Mouse (Mus musculus) lung, postnatal 25 days (tissue): Measurements from ENCODE around the gene Zmat3.

Experiments
- DNase-seq: peaks from one replicate; pipeline ENCODE4 v3.0.0; 2022; ENCODE audit warnings: low spot score

Zmat3 gene

DNA sequence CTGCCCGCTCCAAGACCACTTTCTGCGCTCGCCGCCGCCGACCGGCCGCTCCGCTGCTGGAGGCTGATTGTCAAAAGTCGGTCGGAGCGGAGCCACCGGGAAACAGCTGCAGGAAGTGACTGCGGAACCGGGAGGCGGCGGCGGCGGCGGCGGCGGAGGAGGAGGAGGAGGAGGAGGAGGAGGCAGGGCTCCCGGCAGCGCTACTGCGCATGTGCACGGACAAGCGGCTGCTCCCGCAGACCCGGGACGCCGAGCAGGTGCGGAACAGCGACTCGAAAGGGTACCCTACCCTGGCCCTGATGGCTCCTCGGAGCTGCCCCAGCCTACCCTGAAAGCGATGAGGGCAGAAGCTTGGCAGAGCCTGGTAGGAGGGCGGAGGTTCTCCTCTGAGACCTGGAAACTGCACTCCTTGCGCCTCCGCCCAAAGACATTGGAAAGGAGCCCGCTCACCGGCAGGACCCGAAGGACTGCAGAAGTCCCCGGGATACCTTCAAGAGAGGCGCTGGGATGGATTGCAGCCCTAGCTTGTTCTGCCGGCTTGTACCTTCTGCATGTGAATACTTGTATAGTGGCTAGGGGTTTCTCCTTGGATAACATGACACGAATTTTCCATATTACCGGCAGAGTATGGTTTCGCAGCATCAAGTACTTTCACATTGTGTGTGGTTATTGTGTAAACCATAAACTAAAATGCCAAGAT lies at the start of gene Zmat3:
Gene Zmat3 (minus strand): TSS at position 469 of the 700 bp plus-strand sequence.
- peak; percentile 87 for DNase-seq

GRCm38 (mm10) chr3:32414381-32414780 lies 48.6 kb upstream of the Zmat3 start:
- DNase-seq: no peak

DNA sequence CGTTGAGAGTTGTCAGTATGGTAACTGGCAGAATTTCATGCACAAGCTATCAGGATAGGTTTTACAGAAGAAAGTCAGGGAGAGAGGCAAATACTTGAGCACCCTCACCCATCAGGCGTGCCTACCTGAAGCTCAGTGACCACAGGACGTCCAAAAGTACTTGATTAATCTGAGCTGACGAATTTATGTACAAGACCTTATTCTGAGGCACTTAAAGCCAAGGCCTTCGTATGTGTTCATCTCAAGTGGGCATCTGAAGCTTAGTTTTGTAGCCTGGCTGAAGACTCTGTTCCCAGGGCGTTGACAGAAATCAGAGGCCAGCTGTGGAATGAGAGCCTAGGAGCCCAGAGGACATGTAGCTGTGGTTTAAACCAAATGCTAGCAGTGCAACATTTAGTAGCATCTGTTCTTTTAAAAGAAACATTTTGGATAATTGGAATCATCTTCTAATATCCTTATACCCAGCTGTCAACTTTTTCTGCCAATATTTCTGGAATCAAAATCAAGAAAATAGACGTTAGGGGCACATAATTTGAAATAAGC lies 46.8 kb upstream of the Zmat3 start:
- peak; percentile 59 for DNase-seq

DNA sequence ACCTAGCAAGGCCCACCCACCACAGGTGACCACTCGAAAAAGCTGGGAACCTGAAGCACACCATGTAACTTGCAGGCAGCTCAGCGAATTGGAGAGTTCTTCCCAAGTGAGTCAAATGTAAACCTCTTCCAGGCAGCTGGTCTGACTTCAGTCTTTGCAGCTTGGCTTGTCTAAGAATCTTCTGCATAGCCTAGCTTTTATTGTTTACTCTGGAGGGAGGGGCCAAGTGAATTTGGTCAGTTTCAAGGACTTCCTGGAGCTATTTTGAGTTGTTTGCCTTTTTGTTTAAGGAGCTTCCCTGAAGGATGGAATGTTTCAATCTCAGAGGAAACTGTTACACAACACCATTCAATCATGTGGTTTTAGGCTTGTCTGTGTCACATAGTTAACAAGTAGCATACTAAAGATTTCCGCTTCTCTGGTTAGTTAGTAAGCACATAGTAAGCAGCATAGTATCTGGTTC lies 43.0 kb upstream of the Zmat3 start:
- DNase-seq: peak; percentile 91

DNA sequence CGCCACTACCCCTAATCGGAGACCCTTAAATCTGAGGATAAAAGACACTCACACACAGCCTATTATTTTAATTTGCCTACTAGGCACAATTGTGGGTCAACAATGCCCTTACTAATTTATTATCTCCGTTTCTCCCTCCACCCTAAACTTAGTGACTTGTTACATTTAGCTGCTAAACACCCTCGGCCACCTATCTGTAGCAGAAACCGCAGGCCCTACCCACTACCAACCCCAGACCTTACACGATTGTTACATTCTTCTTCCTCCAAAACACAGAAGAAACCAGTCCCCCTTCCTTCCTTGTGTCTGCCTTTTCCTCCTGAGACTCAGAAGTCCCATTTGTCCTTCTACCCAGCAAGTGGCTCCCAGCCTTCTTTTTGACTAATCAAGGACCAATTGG lies 41.0 kb upstream of the Zmat3 start:
- DNase-seq: no peak

- no peak for DNase-seq
These were observed 39.9 kb upstream of the Zmat3 start for GRCm38 (mm10) chr3:32405699-32406098.

DNA sequence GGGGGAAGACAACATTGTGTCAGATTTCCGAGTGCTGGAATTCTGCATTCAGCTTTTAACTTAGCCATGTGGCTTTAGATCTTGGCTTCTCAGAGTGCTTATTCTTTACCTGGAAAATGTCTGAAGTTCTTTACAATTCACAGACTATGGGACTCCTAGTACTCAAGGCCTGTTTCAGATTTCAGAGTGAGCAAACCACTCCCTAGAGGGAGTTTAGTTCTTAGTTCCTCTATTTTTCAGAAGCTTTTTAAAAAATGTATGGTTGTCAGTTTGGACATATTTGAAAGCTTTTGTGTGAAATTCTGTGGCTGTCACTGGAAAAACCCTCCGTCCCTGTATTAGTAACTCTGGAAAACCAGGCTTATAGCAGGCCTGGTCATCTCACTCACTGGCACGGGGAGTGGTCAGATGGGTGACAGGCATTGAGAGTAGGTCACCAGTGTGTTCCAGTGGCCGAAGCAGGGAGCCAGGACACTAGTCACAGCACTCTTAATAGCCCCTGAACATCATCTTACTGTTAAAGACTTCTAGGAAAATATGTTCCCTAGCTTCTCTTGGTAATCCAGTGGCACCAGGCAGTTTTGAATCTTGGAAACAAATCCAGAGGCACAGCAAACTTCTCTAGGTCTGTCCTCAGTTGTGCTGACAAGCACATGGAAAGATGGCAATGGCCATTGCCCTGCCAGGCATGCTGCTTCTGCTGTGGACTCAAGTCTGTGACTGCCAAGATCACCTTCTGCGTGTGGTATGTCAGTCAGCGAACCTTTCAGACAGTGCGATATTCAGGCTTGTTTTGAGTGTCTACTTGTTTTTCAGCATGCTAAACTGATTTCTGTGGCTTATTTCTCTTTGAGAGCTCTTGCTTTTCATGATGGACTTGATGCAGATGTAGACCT lies 37.4 kb upstream of the Zmat3 start:
- no peak for DNase-seq

DNA sequence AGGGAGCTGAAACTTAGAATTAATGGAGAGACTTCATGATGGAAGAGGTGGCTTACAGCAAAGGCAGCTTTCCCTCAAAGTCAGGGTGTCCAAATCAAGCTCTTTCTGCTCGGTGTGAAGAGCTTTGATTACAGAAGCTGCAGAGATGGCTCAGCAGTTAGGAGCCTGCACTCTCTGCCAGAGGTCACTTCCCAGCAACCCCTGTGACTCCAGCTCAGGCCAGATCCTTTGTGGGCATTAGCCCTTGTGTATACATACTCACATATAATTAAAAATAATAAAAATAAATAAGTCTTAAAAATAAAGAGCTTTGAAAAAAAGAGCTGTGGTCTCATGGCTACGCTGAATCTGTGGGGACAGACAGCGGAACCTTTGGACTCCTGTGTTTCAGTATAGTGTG lies 35.8 kb upstream of the Zmat3 start:
- no peak for DNase-seq

- DNase-seq: no peak
These were observed 34.1 kb upstream of the Zmat3 start for GRCm38 (mm10) chr3:32399931-32400330.

GRCm38 (mm10) chr3:32399381-32399780 lies 33.6 kb upstream of the Zmat3 start:
- no peak for DNase-seq

DNA sequence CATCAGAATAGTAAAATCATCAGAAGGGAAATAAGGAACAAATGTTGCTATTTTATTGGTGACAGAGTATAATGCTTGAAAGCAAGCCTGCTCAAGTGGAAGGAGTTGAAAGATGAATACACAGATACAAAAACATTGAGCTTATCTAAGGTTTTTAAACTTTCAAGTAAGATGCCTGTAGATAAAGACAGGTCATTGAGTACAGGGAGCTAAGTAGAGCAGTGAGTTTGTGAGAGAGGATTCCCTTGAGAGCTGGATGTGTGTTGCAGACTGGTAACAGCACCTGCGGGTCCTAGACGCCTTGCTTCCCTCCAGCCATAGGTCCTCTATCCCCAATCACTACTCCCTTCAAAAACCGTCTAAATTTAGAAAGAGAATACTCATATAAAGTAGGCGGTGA lies 32.8 kb upstream of the Zmat3 start:
- DNase-seq: no peak

GRCm38 (mm10) chr3:32398175-32398538 lies 32.3 kb upstream of the Zmat3 start:
- no peak for DNase-seq

DNA sequence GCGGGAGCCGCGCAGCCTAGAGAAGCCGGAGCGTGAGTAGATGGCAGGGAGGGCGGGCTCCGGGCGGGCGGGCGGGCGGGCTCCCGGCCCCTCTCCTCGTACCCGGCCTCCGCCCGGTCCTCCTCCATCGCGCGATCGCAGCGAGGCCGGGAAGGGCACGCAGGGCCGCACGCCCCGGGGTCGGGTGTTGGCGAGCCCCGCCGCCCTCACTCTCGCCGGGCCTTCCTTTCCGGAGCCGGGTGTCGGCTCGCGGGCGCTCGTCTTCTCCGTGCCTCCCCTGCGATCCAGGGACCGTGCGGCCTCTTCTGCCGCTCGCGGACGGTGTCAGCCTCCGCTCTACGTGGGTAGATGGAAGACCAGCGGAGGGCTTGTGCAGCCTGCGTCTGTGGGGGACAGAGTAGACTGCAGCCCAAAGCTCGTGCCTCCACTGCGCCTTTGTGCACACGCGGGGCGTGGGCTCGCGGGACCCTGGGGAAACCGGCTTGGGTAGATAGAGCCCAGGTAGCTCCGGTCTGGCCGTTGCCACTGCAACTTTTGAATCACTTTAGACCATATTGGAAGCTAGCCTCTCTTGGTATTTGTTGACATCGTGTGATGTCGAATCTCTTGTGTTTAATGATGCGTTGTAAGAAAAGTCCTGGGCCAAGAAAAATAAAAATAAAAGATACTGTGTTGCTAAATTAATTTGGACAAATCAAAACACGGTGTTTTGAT lies 31.8 kb upstream of the Zmat3 start, which contains the start of gene Pik3ca:
Gene Pik3ca (plus strand): TSS at position 211 of the 714 bp plus-strand sequence.
- no peak for DNase-seq

- peak; percentile 99 for DNase-seq
These were observed 31.1 kb upstream of the Zmat3 start for GRCm38 (mm10) chr3:32396794-32397460.

GRCm38 (mm10) chr3:32395771-32396551 lies 30.1 kb upstream of the Zmat3 start:
- no peak for DNase-seq

- no peak for DNase-seq
These were observed 28.2 kb upstream of the Zmat3 start for GRCm38 (mm10) chr3:32393986-32394385.

- no peak for DNase-seq
These were observed 27.0 kb upstream of the Zmat3 start for GRCm38 (mm10) chr3:32392841-32393240.

DNA sequence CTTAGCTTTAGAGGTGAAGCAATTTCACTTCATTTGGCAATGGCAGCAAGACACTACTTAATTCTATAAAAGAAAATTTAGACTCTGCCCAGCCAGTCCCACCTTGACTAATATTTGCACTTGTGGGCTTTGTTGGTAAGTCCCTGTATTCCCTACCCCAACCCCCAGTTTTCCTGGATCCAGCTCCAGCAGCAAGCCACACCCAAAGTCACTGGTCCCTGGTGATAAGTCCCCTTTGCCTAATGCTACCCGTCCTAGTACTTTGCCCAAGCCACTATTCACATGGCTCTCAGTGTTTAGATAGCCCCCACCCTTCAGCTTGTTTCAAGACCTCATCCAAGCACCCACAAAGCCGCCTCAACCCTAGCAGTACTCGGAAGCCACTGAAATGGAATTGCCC lies 15.7 kb upstream of the Zmat3 start:
- DNase-seq: no peak

- DNase-seq: no peak
These were observed 14.1 kb upstream of the Zmat3 start for GRCm38 (mm10) chr3:32379891-32380290.

GRCm38 (mm10) chr3:32373236-32373635 lies 7.4 kb upstream of the Zmat3 start:
- no peak for DNase-seq

- no peak for DNase-seq
These were observed 6.7 kb upstream of the Zmat3 start for GRCm38 (mm10) chr3:32372470-32372869.
